Mouse (Mus musculus): Measurements from ENCODE around the gene C77080.
"Not testable (repeated sequence)": the region's sequence is repeated elsewhere in the genome, so short reads cannot be mapped to it uniquely, and the experiment has no call there.

C77080 gene

DNA sequence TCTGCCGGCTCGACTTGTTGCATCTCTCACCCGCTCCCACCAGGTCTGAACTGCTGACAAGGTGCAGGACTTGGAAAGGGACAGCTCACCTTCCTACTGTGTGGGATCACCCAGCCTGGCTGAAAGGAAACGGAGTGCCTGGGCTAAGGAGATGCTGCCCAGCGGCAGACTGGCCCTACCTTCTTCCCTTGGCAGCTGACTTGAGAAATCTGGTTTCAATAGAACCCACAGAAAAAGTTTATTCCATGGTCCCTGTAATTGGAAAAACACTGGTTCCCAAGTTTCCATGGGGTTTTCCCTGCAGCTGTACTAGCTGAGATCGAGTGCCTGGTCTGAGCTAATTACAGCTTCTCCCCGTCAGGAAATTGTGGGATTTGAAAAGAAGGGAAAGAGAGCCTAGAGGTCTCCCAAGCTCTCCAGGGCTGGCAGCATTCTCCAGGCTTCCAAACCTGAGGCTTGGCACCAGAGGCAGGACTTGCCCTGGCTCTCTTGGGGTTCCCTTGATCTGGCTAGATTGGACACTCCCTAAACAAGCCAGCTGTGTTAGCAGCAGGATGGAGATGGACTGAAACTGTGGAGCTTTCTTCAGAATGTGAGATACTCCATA, 42.5 kb downstream of the C77080 start:
- no peak for DNase-seq (ENCODE audit: low read depth, low spot score)

DNA sequence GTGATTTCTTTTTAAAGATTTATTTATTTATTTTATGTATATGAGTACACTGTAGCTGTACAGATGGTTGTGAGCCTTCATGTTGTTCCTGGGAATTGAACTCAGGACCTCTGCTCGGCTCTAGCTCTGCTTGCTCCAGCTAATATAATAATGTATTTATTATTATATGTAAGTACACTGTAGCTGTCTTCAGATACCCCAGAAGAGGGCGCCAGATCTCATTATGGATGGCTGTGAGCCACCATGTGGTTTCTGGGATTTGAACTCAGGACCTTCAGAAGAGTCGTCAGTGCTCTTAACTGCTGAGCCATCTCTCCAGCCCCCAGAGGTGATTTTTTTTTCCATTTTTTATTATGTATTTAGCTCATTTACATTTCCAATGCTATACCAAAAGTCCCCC, 48.7 kb downstream of the C77080 start:
- not testable (repeated sequence) for DNase-seq (ENCODE audit: low read depth, low spot score)

- DNase-seq (ENCODE audit: low read depth, low spot score) = no peak
These were observed 49.7 kb downstream of the C77080 start for GRCm38 (mm10) chr4:129211461-129211860.

- no peak for DNase-seq (ENCODE audit: low read depth, low spot score)
These were observed 51.7 kb downstream of the C77080 start for GRCm38 (mm10) chr4:129209504-129209903.

DNA sequence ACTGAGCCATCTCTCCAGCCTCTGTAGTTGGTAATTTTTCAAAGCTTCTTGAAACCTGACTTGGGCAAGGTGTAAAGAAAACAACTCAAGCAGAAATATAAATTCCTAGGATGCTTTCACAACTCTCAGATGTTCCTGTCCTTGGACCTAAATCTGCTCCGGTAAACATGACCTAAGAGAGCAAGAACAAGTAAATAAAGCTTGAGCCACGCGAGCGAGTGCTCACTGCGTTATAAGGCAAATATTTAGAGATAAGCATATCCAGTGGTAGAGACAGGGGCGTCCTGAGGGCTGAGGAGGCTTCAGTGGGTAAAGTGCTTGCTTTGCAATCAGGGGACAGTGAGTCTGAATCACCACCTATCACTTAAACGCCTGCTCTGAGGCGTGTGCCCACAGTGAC, 54.4 kb downstream of the C77080 start:
- no peak for DNase-seq (ENCODE audit: low read depth, low spot score)

GRCm38 (mm10) chr4:129204655-129205054, 56.5 kb downstream of the C77080 start:
- no peak for DNase-seq (ENCODE audit: low read depth, low spot score)

DNA sequence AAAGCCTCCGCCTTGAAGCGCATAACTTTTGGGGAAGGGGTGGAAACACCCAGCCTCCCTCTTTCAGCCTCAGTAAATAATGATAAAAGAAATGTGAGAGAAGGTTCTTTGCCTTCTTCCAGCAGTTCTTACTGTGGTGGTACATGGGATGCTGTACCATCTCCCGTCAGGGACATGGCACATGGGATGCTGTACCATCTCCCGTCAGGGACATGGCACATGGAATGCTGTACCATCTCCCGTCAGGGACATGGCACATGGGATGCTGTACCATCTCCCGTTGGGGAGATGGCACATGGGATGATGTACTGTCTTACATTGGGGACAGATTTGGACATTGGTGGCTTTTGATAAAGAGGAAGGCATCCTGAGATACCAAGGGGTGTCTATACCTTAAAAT, 63.7 kb downstream of the C77080 start:
- DNase-seq (ENCODE audit: low read depth, low spot score) = no peak

- DNase-seq (ENCODE audit: low read depth, low spot score) = no peak
These were observed 66.9 kb downstream of the C77080 start for GRCm38 (mm10) chr4:129194280-129194679.

DNA sequence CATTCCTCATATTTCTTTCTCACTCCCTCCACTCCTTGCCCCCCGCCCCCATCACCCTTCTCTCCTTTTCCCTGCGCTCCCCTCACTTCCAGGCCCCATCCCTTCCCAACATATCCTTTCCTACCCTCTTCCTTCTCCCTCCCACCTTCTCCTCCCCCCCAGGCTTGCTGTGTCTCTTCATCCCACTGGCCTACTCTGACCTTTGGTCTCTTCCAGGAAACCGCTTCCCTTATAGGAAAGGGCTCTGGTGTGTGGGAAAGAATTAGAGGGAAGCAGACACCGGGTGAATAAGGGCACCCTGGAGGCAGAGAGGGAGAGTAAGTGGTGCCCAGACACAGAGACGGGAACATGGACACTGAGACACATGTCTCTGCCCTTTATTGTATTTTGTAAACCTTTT, 69.5 kb downstream of the C77080 start:
- DNase-seq (ENCODE audit: low read depth, low spot score) = no peak

- DNase-seq (ENCODE audit: low read depth, low spot score) = no peak
These were observed 70.7 kb downstream of the C77080 start for GRCm38 (mm10) chr4:129190538-129190937.

- DNase-seq (ENCODE audit: low read depth, low spot score) = peak; percentile 97
These were observed 71.4 kb downstream of the C77080 start, which contains the start of the genes S100pbp and Yars for GRCm38 (mm10) chr4:129189542-129190519. Gene S100pbp (minus strand): TSS chr4:129189727. Gene Yars (plus strand): TSS chr4:129189760.

DNA sequence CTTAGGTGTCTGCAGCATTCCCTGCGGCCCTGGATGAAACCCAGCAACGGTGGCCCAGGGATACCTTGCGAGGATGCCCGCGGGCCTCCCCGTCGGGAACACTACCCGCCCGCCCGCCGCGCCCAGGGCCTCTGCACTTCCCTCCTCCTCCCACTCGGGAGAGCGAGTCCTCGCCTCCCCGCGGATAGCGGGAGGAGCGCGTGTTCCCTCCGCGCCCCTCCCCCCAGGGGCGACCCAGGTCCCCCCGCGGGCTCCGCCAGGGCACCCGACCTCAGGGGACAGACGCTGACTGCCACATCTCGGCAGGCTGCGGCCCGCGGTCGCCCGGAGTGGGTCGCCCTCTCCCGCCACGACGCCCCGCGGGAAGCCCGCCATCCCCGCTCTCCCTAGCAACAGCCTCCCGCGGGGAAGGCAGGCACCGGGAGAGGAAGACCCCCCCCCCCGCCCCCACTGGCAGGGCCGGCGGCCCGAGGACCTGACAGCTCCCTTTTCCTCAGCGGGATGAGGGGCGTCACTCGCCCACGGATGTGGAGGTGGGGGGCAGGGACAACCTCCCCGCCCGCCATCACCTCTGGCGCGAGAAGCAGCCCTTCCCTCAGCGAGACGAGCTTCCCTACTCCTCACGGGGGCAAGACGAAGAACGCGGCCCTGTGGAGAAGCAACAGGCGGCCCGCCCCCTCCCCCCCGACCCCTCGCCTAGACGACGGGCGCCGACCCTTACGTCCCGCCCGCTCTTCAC, 72.2 kb downstream of the C77080 start:
- peak; percentile 45 for DNase-seq (ENCODE audit: low read depth, low spot score)

DNA sequence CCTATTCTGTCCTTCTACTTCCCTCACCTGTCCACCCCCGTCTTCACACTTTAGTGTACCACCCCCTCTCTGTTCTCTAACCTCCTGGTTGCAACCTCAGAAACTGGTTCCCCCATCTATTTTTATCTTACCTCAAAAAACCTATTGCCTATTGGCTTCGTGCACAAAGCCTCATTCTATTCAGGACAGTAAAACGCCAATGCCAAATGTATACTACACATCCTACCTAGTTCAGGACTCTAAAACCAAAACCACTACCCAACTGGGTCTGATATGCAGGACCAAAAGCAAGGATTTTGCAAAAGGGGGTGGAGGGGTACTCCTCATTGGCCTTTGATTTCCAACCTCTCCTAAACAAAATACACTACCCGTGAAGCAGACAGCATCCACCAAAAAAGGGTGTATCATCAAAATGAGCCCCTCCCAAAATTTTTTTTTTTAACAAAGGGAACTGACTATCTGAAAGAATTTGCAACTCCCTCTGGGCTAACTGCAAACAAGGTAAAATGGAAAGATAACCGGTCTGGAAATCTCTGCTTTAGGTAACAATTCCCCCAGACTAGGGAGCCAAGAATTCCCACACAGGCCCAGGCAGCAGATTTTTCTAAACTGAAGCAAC, 73.1 kb downstream of the C77080 start:
- DNase-seq (ENCODE audit: low read depth, low spot score) = no peak

GRCm38 (mm10) chr4:129179560-129179959, 81.6 kb downstream of the C77080 start:
- DNase-seq (ENCODE audit: low read depth, low spot score) = no peak

DNA sequence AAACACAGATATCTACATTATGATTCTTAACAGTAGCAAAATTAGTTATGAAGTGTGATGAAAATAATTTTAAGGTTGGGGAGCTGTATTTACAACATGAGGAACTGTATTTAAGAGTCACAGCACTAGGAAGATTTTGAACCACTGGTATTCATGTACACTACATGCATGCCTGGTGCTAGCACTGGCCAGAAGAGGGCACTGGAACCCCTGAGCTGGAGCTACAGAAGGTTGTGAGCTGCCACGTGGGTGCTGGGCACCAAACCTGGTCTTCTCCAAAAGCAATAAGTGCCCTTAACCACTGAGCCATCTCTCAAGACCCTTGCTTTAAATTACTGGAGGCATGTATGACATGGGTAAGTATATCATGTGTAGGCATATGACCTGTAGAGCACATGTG, 88.7 kb downstream of the C77080 start:
- no peak for DNase-seq (ENCODE audit: low read depth, low spot score)

All from embryo, embryonic 11.5 days (tissue).